Mouse (Mus musculus) lung, postnatal 25 days (tissue): ENCODE measurements at regions not wholly inside any gene's neighbourhood (a gene's known extent, or its start where the extent isn't known, plus 50 kb on each side); places are given as distances from the start of the nearest gene placed in this dataset.
"Not testable (repeated sequence)": the region's sequence is repeated elsewhere in the genome, so short reads cannot be mapped to it uniquely, and the experiment has no call there.

Experiments
- DNase-seq: peaks from one replicate; pipeline ENCODE4 v3.0.0; 2022; ENCODE audit warnings: low spot score

DNA sequence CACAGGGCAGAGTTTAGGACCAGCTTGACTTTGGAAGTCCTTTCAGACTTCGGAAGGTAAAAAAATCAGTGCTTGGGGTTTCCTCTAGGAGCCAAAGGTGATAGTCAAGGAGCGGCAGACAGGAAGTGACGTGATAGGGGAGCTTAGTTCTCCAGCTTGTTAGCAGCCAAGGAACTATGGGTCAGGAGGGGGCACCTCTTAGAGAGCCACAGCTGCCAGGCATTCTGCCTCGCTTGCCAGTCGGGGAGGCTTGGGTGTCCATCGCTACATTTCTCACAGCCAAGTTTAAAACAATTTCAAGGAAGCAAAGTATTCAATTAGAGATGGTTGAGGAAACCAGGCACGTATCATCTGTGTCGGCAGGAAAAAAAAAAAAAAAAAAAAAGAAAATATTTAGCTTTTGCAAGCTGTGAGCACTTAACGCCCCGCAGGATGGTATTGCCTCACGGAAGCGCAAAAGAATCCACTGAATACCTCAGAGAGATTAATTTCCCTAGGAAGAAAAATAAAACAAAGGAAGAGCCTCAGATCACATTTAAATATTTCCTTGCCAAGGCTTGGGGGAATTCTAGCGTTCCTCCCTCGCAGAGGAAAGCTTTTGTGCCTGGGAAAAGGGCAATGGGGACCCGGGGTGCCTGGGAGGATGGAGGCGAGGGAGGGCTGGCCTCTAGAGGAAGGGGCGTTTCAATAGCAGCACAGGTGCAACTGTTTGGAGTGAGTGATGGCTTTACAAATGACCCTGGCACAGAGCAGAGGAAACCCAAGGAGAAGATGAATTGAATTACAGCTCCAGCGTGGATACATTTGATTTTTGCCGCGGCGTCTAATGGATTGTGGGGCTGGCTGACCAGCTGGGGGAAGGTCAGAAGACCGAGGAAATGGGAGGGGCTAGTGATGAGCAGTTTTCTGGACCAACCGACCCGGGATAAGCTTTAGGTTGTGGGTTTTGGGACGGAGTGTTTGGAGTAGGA, 261.1 kb upstream of the Nr5a2 start:
- no peak for DNase-seq

DNA sequence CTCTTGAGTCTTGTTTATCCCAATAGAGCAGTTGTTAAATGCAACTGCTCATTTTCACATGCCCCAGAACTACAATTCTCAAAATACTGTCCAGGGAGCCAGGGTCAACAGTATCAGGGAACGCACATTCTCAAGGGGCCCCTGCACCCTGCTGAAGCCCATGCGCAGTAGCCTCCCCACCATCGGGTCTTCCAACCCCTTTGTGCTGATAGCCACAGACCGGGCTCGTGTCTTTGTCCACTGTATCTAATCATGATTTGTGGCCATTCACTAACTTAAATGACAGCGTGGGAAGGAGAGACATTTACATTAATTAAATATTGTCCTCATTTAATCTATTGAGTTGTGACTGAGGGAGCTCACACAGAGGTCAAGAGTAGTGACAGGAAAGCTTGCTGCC, 260.0 kb upstream of the Nr5a2 start:
- no peak for DNase-seq

DNA sequence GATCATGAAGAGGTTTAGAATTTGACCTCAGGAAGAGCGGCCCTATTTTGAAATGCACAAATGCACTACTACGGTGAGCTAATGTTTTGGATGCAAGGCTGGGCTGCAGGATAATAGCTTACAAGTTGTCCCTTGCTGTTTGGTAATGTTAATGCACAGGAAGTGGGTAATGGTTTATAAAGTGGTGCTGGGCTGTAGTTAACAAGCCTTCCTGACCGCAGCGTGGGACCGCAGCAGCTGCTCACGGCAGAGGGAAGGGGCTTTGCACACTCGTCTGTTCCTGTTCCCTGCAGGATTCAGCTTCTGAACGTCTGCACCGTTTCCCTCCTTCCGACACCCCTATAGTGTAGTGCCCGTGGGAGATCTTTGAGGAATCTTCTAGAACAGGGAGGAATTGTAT, 258.4 kb upstream of the Nr5a2 start:
- DNase-seq: no peak

DNA sequence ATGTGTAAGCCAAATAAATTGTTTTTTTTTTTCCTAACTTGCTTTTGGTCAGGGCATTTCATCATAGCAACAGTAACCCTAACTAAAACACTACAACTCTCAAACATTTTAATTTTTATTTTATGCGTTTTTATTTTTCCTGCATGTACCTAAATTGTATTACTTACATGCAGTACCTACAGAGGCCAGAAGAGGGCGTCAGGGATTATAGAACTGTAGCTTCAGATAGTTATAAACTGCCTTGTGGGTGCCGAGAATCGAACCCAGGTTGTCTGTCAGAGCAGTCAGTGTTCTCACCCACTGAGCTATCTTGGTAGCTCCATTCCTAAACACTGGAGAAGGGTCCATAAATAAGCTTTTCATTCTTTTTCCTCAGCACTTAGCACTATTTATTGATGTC, 257.8 kb upstream of the Nr5a2 start:
- DNase-seq: no peak

DNA sequence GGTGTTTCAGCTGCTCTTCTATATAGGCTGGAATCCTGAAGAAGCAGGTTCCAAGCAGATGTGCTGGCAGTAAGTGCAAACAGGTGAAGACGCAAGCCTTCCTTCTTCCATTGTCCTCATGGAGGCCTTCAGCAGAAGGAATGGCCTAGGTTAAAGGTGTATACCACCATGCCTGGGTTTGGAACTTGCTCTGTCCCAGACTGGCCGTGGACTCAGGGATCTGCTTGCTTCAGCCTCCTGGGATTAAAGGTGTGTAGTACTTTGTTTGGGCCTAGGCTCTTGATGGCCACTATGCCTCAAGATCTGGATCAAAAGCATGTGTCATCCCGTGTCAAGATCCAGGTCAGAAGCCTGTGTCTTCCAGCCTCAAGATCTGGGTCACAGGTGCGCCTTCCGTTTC, 257.0 kb upstream of the Nr5a2 start:
- DNase-seq: no peak

DNA sequence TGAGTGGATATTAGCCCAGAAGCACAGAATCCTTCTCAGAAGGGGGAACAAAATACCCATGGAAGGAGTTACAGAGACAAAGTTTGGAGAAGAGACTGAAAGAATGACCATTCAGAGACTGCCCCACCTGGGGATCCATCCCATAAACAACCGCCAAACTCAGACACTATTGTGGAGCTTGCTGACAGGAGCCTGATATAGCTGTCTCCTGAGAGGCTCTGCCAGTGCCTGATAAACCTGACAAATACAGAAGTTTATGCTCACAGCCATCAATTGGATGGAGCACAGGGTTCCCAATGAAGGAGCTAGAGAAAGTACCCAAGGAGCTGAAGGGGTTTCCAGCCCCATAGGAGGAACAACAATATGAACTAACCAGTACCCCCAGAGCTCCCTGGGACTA, 254.1 kb upstream of the Nr5a2 start:
- not testable (repeated sequence) for DNase-seq

DNA sequence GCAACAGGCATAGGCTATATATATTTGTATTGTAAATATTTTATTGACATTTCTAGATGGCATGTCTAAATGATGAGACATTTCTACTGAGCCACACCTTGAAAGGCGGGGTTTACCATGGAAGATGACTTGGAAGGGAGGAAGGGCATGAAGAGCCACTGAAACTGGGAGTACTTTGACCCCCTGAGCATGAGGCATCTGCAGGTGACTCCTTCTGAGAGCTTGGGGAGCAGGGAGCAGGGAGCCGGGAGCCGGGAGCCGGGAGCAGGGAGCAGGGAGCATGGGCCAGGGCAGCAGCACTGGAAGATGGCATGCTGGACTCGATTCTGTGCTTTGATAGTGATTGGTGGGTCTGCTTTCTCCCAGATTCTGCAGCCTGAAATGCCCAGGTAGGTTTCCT, 253.5 kb upstream of the Nr5a2 start:
- no peak for DNase-seq

DNA sequence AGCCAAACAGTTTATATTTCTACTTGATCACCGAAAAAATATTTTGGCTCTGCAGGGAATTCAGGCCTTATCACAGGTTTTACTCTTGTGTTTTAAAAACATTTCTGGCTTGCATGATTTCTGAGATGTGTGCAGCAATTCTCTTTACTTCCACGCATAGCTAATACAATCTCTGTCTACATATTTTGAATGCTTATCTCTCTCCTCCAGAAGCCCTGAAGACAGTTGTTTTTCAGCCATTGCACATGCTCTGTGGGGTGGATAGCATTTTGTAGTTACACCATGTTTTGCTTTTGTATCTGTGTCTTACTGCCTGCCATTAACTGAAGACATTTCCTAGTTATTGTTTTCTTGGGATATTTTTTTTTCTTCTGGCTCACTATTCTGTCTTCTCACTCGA, 252.6 kb upstream of the Nr5a2 start:
- DNase-seq: no peak

DNA sequence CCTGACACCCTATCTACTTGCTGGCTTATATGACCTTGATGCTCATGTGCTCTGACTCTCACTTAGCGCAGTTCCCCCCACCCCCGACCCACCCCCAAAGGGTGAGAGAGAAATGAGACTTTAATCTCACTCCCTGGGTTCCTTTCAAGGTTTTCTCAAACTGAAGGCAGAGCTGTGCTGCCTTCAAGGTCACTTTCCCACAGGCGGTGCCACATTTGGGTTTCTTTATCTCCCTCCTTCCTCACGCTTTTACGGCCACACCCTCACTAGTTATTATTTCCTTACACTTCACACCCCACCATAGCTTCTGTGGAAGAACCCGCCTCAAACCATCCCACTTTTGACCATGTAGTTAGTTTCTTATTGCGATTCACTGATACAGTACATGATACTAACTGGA, 244.1 kb upstream of the Nr5a2 start:
- no peak for DNase-seq

DNA sequence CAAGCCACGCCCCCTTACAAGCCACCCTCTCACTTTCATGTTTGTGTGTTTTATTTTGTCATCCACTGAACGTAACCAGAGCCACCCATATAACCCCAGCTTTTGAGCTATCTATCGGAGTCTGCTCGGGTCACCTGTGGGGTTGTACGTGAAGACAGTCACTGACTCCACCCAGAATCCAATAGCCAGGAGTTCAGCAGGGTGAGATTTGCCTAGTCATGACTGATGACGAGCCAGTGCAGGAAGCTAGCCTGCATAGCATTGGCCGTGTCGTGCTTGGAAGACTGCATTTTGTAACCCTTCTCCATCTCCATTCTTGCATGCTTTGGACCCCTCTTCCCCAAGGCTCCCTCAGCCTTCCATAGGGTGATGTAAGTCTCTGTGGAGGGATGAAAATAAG, 243.3 kb upstream of the Nr5a2 start:
- no peak for DNase-seq

DNA sequence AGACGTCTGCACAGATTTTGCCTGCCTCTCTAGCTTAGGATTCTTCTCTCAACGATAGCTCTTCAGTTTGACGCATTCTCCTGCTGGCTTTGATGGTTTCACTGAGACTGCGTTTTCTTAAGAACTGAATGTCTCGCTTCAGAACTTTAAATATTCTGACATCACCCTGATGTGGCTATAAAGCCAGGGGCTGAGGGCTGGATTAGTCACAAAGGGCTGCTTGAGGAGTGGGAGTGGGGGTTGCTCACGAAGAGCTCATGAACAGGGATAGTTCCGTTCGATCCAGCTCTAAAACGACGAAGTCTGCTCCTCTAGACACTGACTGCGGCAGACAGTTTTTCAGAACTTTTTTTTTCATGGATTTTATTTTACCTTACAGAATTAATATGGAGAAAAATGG, 240.7 kb upstream of the Nr5a2 start:
- no peak for DNase-seq

DNA sequence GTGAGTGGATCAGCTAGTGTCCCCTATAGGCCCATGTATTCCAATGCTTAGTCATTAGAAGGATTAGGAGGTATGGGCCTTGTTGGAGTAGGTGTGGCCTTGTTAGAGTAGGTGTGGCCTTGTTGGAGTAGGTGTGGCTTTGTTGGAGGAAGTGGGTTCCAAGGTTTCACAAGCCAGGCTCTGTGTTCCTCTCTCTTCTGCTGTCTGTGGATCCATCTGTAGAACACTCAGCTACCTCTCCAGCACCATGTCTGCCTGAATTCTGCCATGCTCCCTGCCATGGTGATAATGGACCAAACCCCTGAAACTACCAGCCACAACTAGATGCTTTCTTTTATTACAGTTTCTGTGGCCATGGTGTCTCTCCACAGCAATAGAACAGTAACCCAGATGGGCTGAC, 235.7 kb upstream of the Nr5a2 start:
- no peak for DNase-seq

DNA sequence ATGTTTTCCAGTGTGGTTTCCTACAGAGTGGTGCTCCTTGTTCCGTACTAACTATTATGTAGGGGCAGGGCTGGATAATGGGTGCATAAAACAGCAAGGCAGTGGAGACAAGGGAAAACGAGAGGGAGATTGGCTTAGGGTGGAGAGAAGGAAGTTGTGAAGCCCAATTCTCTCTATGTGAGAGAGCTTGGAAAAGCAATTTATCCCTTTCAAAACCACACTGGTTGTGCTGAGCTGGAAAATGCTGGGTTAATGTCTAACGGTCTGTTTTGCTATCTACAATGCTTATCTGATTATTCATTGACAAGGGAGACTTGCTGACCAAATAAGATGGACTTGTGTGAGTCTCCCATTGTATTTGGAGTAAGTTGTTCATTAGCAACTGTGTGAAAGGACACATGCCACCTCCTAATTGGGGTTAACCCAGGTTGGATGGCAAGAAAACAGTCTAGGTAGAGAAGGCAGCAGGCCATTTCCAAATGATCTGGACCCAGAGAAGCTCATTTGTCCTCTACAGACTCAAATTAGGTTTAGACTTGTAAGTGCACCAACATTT, 234.9 kb upstream of the Nr5a2 start:
- no peak for DNase-seq

DNA sequence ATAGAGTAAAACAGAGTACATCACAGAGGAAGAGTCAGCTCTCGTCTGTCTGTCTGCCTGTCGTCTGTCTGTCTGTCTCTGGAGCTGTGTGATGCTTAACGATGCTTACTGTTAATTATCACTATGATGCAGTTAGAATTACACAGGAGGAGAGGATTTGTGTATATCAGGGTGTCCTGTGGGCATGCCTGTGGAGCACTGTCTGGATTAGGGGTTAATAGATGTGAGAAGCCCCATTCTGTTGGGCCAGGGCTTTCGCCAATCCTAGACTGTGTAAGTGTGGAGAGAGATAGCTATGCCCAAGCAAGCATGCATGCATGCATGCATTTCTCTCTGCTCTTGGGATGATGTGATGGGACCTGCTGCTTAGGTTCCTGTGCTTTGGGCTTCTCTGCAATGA, 218.0 kb upstream of the Nr5a2 start:
- no peak for DNase-seq

DNA sequence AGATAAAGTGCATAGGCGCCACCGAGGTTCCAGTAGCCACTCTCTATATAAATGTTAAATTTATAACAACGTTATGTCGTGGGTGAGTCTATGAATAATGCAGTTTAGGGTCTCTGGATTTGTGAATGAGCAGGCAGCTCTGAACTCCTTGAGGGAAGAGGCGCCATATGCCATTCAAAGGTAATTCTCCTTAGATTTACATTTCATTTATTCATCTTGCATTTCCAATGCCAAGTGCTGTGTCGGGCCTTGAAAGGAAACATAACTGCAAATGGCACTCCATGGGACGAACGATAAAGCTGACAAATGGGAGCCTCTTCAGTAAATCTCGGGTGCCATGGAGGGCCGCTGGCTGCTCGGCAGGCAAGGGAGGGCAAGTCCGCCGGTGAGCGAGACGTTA, 216.4 kb upstream of the Nr5a2 start:
- DNase-seq: no peak

DNA sequence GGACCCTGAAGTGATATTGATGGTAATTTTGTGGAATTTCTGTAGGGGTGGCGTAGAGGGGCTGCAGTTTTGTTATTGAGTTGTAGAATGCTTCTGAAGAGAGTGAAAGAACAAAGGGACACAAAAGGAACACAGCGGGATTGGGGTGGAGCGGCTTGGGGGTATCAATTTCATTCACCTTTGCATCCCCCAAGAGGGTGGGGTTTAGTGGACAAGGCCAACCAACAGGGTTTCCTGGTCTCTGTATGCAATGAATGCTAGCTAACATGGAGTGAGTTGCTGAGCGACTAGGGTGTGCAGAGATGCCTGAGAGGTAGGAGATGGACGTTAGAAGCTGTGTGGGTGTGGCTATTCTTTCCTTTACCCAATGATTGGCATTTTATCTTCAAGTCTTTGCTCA, 213.8 kb upstream of the Nr5a2 start:
- DNase-seq: no peak

DNA sequence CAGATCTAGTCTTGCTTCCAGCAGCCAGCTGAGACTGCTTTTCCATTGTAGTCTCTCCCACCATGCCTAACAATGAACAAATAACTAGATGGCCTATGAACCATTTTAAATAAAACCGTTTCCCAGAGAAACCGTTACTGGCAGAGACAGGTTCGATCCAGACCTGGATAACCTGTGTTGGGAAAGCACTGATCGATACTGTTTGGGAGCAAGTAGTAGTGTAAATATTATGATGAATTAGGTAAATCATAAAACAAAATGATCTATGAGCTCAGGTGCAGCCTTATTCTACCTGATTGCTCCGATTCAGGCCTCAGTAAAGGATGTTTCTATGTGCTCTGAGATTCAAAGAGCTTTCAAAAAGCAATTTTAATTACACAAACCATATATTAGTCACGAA, 211.9 kb upstream of the Nr5a2 start:
- DNase-seq: no peak

DNA sequence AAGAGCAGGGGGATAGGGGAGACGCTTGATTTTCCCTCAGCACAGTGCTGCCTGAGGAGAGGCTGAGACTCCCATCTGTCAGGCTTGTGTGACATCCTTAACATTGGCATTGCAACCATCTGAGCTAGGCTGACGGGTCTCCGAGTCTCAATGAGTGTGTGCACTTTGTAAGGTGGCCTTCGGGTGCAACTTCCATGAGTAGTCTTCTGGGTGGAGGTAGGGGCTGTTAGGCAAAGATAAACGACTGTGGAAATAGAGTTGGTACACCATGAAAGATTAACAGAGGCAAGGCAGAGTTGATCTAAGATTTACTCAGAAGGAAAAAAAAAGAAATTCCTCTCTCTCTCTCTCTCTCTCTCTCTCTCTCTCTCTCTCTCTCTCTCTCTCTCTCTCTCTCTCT, 211.2 kb upstream of the Nr5a2 start:
- DNase-seq: no peak

DNA sequence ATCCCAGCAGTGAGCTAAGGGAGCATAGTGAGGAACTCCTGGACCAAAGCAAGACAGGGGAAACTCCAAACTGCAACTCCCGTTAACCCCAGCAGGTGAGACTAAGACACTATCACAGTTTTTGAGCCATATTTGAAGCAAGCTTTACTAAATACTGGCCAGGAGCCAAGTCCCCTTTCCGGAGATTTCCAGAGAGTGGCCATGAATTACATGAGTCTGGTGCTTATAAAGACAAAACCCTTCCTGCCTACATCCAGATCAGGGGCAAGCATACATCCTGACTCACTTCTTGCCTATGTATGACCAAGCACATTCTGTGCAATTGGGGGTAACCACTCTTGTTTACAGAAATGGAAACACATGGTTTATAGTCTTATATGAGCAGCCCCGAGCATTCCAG, 187.6 kb upstream of the Nr5a2 start:
- DNase-seq: no peak

DNA sequence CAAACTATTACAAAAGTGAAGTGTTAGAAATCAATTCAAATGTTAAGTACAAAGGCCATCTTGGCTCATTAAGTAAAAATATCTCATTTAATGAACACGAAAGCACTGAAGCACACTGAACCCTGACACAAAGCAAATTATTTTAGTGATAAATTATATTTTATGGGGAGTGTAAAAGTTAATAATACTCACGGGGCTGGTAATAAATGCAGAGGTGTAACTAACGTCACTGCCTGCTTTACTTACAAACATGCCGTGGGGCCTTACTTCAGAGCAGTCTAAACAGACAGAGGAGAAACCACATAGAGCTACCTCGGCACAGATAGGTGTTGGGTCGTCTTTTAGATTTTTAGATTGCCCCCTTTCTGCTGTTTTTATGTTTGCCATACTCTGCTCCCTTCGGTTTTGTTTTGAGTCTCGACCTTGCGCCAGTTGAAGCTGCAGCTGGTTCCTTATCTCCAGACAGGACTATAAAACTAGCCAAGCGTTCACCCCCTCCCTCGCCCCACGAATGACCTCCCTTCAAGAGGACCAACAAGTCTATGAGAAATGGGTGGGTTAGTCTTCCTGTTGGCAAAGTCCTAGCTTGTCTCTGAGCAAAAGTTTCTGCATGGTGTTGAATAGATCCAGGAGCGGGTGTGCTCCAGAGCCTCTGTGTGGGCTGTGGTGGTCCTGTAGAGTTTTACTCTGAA, 181.8 kb upstream of the Nr5a2 start:
- no peak for DNase-seq

DNA sequence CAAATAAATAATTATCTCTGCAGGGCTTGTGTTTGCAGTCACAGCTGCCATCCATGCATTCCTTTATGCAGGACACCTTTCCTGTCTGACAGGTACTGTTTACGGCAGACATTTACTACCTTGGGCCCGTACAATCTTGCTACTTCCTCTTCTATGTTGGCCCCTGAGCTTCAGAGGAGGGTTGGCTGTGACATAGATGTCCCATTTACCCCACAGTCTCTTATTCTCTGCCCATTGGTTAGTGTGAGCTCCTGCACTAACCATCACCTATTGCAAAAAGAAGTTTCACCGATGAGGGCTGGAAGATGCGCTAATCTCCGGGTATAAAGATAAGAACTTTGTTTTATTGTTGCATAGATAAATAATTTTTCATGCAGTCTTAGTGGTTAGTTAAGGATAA, 181.1 kb upstream of the Nr5a2 start:
- no peak for DNase-seq

DNA sequence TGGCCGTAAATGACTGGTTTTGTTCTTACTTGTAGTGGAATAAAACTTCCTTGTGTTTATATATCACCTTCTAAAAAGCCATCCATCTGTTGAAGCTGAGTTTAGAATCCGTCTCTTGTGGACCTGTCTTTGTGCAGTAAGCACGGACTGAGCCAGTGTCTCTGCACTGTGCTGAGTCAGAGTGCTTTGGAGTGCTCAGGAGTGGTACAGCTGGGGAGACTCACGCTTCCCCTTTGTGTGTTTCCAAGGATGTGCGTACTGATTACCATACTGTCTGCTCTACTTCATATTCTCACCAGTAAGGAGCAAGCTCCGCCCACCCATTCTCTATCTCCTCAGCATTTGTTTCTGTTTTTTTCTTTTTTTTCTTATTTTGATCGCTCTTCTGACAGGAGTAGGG, 175.9 kb upstream of the Nr5a2 start:
- no peak for DNase-seq

DNA sequence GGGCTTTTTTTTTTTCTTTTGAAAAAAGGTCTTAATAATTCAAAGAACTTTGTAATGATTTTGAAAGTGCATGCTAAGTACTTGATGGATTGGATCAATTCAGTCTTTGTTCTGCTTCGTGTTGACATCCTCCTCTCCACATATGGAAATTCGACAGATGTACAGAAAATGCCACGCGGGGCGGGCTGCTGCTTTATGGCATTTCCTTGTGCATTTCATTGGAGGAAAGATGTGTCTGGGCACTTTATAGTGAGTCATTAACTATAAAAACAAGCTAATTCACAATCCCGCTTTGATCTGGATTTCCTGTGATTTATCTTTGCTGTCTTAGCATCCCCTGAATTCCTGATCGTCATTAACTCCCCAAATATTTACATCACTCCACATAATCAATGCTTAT, 173.5 kb upstream of the Nr5a2 start:
- DNase-seq: no peak
